Mouse (Mus musculus): ENCODE results near the gene Borcs6. TPM values are rescaled to one million over a fixed set of nuclear protein-coding genes. Genes with fewer than 3 reads are reported as not detected.

Borcs6 gene
- total and polyA plus RNA-seq, 3 experiments, result 9.2 to 9.3 TPM; not detected in 1

GRCm38 (mm10) chr11:69078805-69079438 lies 19.4 kb downstream of the Borcs6 start:
- no peaks in the 10 kb centered on the region; a peak in 3 of 4 replicates for H3K27me3 ChIP-seq (ENCODE audit: control insufficient read depth in 1 of 2, insufficient read depth in 2 of 2, low read length in 2 of 2)
- H3K36me3 ChIP-seq (ENCODE audit: control insufficient read depth in 1 of 2, insufficient read depth in 2 of 2, low read length in 2 of 2), result peaks cover 0 to 3% of the 10 kb centered on the region in 2 experiments; a peak in 1 of 4 replicates
- no peak overlapping the region for H3K27ac ChIP-seq (ENCODE audit: control insufficient read depth, low read depth, low read length)
- TF ChIP-seq CHD2 (IDR thresholded peaks at IDR 0.05; ENCODE audit: low read length) (no peak), ZNF384 (IDR thresholded peaks at IDR 0.05; ENCODE audit: low read depth, low read length) (peak; percentile 64)
- no peaks in the 10 kb centered on the region for H3K9me3 ChIP-seq (replicated peaks; ENCODE audit: insufficient read depth, low read length)
- DNase-seq (ENCODE audit: low read depth, low spot score), result no peak
- peaks cover 0 to 12% of the 10 kb centered on the region in 2 experiments; a peak in 3 of 4 replicates for H3K4me1 ChIP-seq (ENCODE audit: control insufficient read depth in 1 of 2, insufficient read depth in 2 of 2, low read length in 2 of 2)
- no peak overlapping the region for H3K9ac ChIP-seq (ENCODE audit: control insufficient read depth, low read depth, low read length, poor library complexity, severe bottlenecking)
- H3K4me3 ChIP-seq (ENCODE audit: control insufficient read depth in 1 of 2, insufficient read depth in 1 of 2, low read depth in 2 of 2, low read length in 2 of 2), result no peak overlapping the region
- H3K79me2 ChIP-seq (ENCODE audit: control insufficient read depth, insufficient read depth, low read length, poor library complexity), result no peaks in the 10 kb centered on the region

GRCm38 (mm10) chr11:69080102-69080854 lies 20.8 kb downstream of the Borcs6 start:
- H3K4me3 ChIP-seq (ENCODE audit: control insufficient read depth in 1 of 2, insufficient read depth in 1 of 2, low read depth in 2 of 2, low read length in 2 of 2), result no peak overlapping the region
- no peaks in the 10 kb centered on the region for H3K79me2 ChIP-seq (ENCODE audit: control insufficient read depth, insufficient read depth, low read length, poor library complexity)
- H3K36me3 ChIP-seq (ENCODE audit: control insufficient read depth in 1 of 2, insufficient read depth in 2 of 2, low read length in 2 of 2), result peaks cover 0 to 3% of the 10 kb centered on the region in 2 experiments; a peak in 1 of 4 replicates
- no peak for DNase-seq (ENCODE audit: low read depth, low spot score)
- no peak overlapping the region for H3K9ac ChIP-seq (ENCODE audit: control insufficient read depth, low read depth, low read length, poor library complexity, severe bottlenecking)
- peaks cover 0 to 12% of the 10 kb centered on the region in 2 experiments; a peak in 3 of 4 replicates for H3K4me1 ChIP-seq (ENCODE audit: control insufficient read depth in 1 of 2, insufficient read depth in 2 of 2, low read length in 2 of 2)
- no peak for TF ChIP-seq TAL1 (IDR thresholded peaks at IDR 0.05; ENCODE audit: low read length)
- no peak for TF ChIP-seq BHLHE40 (IDR thresholded peaks at IDR 0.05; ENCODE audit: borderline replicate concordance, low read depth, low read length)
- no peak for TF ChIP-seq TBP (IDR thresholded peaks at IDR 0.05; ENCODE audit: low read depth, low read length)
- no peak for TF ChIP-seq POLR2AphosphoS2 (IDR thresholded peaks at IDR 0.05; ENCODE audit: low read length)
- no peak for TF ChIP-seq MYB (IDR thresholded peaks at IDR 0.05; ENCODE audit: low read depth, low read length)
- TF ChIP-seq KAT2A (conservative IDR thresholded peaks at IDR 0.05; ENCODE audit: low read depth, low read length), result no peak
- TF ChIP-seq RAD21 (IDR thresholded peaks at IDR 0.05; ENCODE audit: low read depth, low read length), result no peak
- TF ChIP-seq ETS1 (IDR thresholded peaks at IDR 0.05; ENCODE audit: low read depth, low read length), result no peak
- TF ChIP-seq MEF2A (IDR thresholded peaks at IDR 0.05; ENCODE audit: extremely low read depth, insufficient replicate concordance, low read depth, low read length, poor library complexity, severe bottlenecking), result no peak
- TF ChIP-seq MAFK (IDR thresholded peaks at IDR 0.05; ENCODE audit: borderline replicate concordance, low read depth, low read length), result no peak
- no peak for TF ChIP-seq UBTF (IDR thresholded peaks at IDR 0.05; ENCODE audit: borderline replicate concordance, insufficient read depth, low read depth, low read length)
- TF ChIP-seq USF1 (IDR thresholded peaks at IDR 0.05; ENCODE audit: low read depth, low read length), result no peak
- no peak overlapping the region for H3K27ac ChIP-seq (ENCODE audit: control insufficient read depth, low read depth, low read length)
- no peaks in the 10 kb centered on the region for H3K9me3 ChIP-seq (replicated peaks; ENCODE audit: insufficient read depth, low read length)
- no peaks in the 10 kb centered on the region; a peak in 3 of 4 replicates for H3K27me3 ChIP-seq (ENCODE audit: control insufficient read depth in 1 of 2, insufficient read depth in 2 of 2, low read length in 2 of 2)
